Mouse (Mus musculus) erythroblast, embryonic 14.5 days (primary cell): ENCODE results near the gene Ift57. TPM values are rescaled to one million over a fixed set of nuclear protein-coding genes. Genes with fewer than 3 reads are reported as not detected.

Experiments used
- H3K27me3 ChIP-seq: 2 replicates; pipeline ENCODE4 v1.6.1; 2012; ENCODE audit warnings: inconsistent platforms; ENCODE audit not compliant: control insufficient read depth
- H3K36me3 ChIP-seq: 2 replicates; pipeline ENCODE4 v1.6.1; 2012; ENCODE audit warnings: mild to moderate bottlenecking, inconsistent platforms; ENCODE audit not compliant: control insufficient read depth
- H3K4me1 ChIP-seq: 2 replicates; pipeline ENCODE4 v1.6.1; 2012; ENCODE audit warnings: inconsistent platforms; ENCODE audit not compliant: control insufficient read depth
- H3K4me3 ChIP-seq: replicated peaks from 2 replicates; pipeline ENCODE3; 2012; ENCODE audit warnings: moderate library complexity, mild to moderate bottlenecking, inconsistent platforms
- H3K9me3 ChIP-seq: 2 replicates; pipeline ENCODE4 v1.6.1; 2012; ENCODE audit warnings: low read length, inconsistent platforms, mixed read lengths; ENCODE audit not compliant: control insufficient read depth
- GATA1 ChIP-seq: IDR thresholded peaks from 2 replicates; pipeline ENCODE4 v1.6.1; 2012; ENCODE audit warnings: low read length, inconsistent platforms, mixed read lengths
- TAL1 ChIP-seq: IDR thresholded peaks from 3 replicates; pipeline ENCODE4 v1.6.1; 2012; ENCODE audit warnings: low read length, inconsistent platforms, mixed read lengths
- polyA plus RNA-seq: library from polyadenylated mRNA; stranded (reverse); fragments of >175 nt; gene quantifications from 2 replicates; pipeline ENCODE4 v1.2.3, GENCODE M21; 2012

The Ift57 gene
- polyA plus RNA-seq, 1 experiment = 0.13 TPM

DNA sequence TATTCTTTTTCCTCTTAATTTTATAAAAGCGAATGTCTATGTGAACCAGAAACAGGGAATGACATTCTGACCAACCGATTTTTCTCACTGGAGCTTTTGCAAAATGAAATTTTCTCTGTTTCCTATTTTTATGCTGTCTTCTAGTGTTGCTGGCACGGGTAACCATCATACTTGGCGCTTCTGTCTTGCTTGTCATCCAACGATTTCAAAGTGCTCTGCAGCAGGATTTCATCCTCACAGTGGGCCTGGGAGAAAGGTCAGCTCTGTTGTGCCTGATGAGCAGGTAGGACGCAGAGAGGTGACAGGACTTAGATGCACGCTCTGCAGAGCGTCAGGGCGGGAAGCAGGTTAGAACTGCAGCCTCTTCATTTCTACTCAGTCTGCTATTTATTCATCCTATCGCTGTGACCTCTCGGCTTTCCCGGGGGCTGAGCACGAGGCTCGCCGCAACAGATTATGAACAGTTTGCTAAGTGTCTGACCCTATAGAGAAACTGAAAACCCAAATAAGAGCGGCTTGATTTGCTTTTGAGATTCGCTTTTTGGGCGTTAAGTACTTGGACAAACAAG lies 108.9 kb downstream of the Ift57 start:
- H3K4me1 ChIP-seq = peaks cover 72% of the 10 kb centered on the region
- no peaks in the 10 kb centered on the region for H3K27me3 ChIP-seq
- no peak for TF ChIP-seq TAL1
- no peak for TF ChIP-seq GATA1
- H3K4me3 ChIP-seq = no peak overlapping the region
- H3K9me3 ChIP-seq = no peaks in the 10 kb centered on the region
- H3K36me3 ChIP-seq = no peaks in the 10 kb centered on the region

DNA sequence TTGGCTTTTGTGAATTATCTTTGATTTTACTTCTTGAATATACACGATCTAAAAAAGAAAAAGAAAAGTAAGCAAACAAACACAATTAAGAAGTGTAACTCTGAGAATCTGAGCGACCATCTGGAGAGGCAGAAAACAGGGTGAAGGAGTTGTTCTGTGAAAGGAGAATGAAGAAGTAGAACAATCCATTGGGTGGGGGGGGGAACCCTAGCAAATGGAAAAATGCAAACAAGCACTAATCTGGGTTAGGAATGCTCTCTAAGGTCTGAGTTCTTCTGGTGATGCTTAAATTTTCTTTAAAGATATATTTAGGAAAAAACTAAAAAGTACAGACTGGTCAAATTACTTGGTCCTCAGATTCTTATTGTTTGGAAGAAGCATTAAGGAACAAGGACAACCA lies 112.9 kb downstream of the Ift57 start:
- TF ChIP-seq TAL1 = no peak
- TF ChIP-seq GATA1 = no peak

DNA sequence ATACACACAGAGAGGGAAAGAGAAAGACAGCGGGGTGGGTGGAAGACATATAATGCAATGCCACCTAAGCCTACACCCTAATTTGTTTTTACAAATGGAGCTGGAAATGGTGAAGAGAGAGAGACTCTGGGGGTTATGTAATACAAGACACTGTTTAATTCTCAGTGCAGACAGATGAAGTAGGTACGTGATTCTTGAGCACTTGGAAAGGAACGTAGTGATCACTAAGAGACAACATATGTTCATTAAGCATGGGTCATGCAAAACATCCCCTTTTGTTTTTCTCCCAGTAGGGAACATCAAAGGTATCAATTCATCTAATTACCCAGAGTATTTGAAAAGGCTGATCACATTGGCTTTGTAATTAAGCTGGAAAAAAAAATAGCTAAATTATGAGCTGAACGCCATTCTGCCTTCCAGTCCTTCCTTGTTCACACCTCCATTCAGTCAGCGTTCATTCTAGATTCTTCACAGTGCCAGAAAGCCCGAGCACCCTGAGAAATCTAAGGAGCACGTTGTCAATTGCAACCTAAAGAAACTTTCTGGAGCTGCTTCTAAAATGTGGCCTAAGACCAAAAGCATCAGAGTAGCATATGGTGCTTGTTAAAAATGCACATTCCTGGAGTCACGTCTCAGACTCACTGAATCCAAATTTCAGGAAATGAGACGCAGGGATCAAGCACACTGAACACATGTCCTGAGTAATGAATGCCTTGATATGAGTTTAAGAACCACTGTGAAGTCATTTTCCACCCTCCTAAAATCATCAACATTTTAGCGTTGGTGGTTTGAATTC lies 114.0 kb downstream of the Ift57 start:
- Histone ChIP-seq H3K4me1 (peaks cover 50% of the 10 kb centered on the region), H3K9me3 (no peaks in the 10 kb centered on the region), H3K27me3 (no peaks in the 10 kb centered on the region), H3K36me3 (no peaks in the 10 kb centered on the region), H3K4me3 (no peak overlapping the region)
- no peak for TF ChIP-seq GATA1
- TF ChIP-seq TAL1 = no peak

More for the DNA sequence above, 112.9 kb downstream of the Ift57 start:
- no peak overlapping the region for H3K4me3 ChIP-seq
- H3K4me1 ChIP-seq = peaks cover 51% of the 10 kb centered on the region
- H3K27me3 ChIP-seq = no peaks in the 10 kb centered on the region
- H3K9me3 ChIP-seq = no peaks in the 10 kb centered on the region
- H3K36me3 ChIP-seq = no peaks in the 10 kb centered on the region

DNA sequence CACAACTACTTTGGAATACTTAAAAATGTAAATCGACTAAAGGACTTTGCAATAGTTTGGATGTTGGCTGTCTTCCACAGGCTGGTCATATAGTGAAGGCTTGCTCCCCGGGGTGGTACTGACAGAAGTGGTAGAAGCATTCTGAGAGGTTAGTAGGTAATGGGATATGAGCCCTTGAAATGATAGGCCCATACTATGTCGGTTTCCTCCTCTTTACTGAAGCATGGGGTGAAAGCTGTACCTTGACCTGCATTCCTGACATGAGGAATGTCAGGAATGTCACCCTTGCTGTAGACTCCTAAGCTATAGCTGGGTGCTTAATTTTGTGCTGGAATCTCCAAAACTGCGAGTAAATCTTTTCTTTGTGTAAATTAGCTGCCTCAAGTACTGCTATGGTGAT lies 115.4 kb downstream of the Ift57 start:
- Histone ChIP-seq H3K9me3 (no peaks in the 10 kb centered on the region), H3K27me3 (no peaks in the 10 kb centered on the region), H3K4me3 (no peak overlapping the region), H3K36me3 (no peaks in the 10 kb centered on the region), H3K4me1 (peaks cover 55% of the 10 kb centered on the region)
- TF ChIP-seq TAL1 (no peak), GATA1 (no peak)

Other genes starting within 250 kb of the Ift57 start
- gene Cd47, start 101.3 kb downstream of the Ift57 start, polyA plus RNA-seq = 19.2 and 22.4 TPM in 2 replicates